Mouse (Mus musculus): ENCODE data around the gene Rapgef5.

DNA sequence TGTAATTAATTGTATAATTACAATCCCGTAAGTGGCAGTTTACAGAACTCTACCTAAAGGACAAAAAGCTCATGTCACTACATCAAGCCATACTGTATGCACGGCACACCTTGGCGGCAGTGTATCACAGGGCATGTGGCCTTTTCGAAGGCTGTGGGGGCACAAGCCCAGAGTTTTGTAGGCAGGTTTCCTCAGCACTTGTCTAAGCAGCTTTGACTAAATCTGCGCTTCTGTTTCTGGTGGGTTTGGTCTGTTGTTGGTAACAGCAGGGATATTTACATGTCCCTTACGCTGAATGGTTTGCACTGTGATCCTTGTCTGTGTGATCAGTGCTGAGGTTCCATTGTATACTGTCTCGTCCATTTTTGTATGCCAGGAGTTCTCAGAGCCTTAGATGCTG is 230.3 kb downstream of the Rapgef5 start:
- TF ChIP-seq MYOG (IDR thresholded peaks at IDR 0.05; ENCODE audit: control insufficient read depth, extremely low read depth, insufficient read length) (no peak), USF1 (IDR thresholded peaks at IDR 0.05; ENCODE audit: low read depth) (no peak), CTCF (IDR thresholded peaks at IDR 0.05; ENCODE audit: control insufficient read depth, insufficient read depth, insufficient read length) (no peak), MAX (IDR thresholded peaks at IDR 0.05) (no peak)
